Mouse (Mus musculus) embryonic fibroblast, embryonic 13.5 days (primary cell): ENCODE results near the gene Tmcc1.

ENCODE experiments used
- CTCF ChIP-seq: IDR thresholded peaks from 2 replicates; pipeline ENCODE4 v1.5.1; 2011; ENCODE audit warnings: mild to moderate bottlenecking, control low read depth, low read length, moderate library complexity, borderline replicate concordance; ENCODE audit not compliant: insufficient read depth
- POLR2A ChIP-seq: IDR thresholded peaks from 2 replicates; pipeline ENCODE4 v1.6.1; 2011; ENCODE audit warnings: low read depth, mild to moderate bottlenecking, control low read depth, low read length, moderate library complexity

- TF ChIP-seq POLR2A: no peak
- TF ChIP-seq CTCF: no peak
Measured at GRCm38 (mm10) chr6:115984580-115984979, 208.7 kb downstream of the Tmcc1 start.
